Mouse (Mus musculus) lung, postnatal 0 days (tissue): ENCODE measurements at regions not wholly inside any gene's neighbourhood (a gene's known extent, or its start where the extent isn't known, plus 50 kb on each side); places are given as distances from the start of the nearest gene placed in this dataset.

Experiments
- CTCF ChIP-seq: IDR thresholded peaks from 2 replicates; pipeline ENCODE4 v1.5.1; 2016; ENCODE audit warnings: antibody characterized with exemption, mild to moderate bottlenecking
- EP300 ChIP-seq: IDR thresholded peaks from 2 replicates; pipeline ENCODE4 v1.6.1; 2016; ENCODE audit warnings: antibody characterized with exemption, mild to moderate bottlenecking, control low read depth

DNA sequence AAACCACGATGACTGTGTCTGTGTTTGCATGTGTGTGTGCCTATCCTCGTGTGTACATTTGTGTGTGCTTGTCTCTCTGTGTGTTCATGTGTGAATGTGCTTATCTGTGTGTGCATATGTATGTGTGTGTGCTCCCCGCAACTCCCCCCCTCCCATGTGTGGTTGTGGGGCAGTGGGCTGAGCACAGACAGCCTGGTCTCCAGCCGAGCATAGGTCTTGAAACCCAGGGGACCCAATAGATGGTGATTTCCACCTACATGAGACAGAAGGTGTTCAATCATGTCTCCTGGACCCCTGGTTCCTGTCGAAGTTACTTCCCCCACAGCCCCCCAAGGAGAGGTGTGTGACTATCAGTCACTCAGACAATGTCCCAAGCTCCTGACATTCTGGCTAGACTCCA lies 124.6 kb upstream of the Far2 start:
- TF ChIP-seq EP300 = no peak
- no peak for TF ChIP-seq CTCF
